Mouse (Mus musculus) CD8-positive naive resting alpha-beta T cell, adult 2 months (primary cell): ENCODE data around the gene Polrmt.

ENCODE experiments used
- DNase-seq, 2 experiments: peaks; one replicate each; pipeline ENCODE4 v3.0.0; 2022; ENCODE audit warnings: low read depth in 2 of 2, low spot score in 2 of 2

Gene Polrmt

GRCm38 (mm10) chr10:79693580-79694378, 52.6 kb downstream of the Polrmt start:
- no peak for DNase-seq

- DNase-seq: peak in 1 of 2 experiments; percentile 28
Measured at GRCm38 (mm10) chr10:79691986-79692548, 54.3 kb downstream of the Polrmt start.

GRCm38 (mm10) chr10:79689178-79689577, 57.2 kb downstream of the Polrmt start:
- no peak for DNase-seq

GRCm38 (mm10) chr10:79688720-79689119, 57.7 kb downstream of the Polrmt start, which contains the start of gene Gzmm:
Gene Gzmm, plus strand, starts transcription at chr10:79689020.
- no peak for DNase-seq

GRCm38 (mm10) chr10:79687513-79687912, 58.9 kb downstream of the Polrmt start:
- DNase-seq: no peak

- DNase-seq: no peak
Measured at GRCm38 (mm10) chr10:79686691-79687090, 59.7 kb downstream of the Polrmt start.

GRCm38 (mm10) chr10:79686219-79686618, 60.2 kb downstream of the Polrmt start:
- DNase-seq: no peak
